Mouse (Mus musculus) cortical plate, adult 2 months (tissue): ENCODE results near the gene Pdpk1.

Experiments used
- CTCF ChIP-seq: fragments of 200-500 bp; IDR thresholded peaks from 2 replicates; pipeline ENCODE4 v1.5.1; 2011; ENCODE audit warnings: mild to moderate bottlenecking, control low read depth, low read length; ENCODE audit not compliant: insufficient read depth; ENCODE audit errors: extremely low read depth
- POLR2A ChIP-seq: fragments of 200-500 bp; IDR thresholded peaks from 2 replicates; pipeline ENCODE4 v1.6.1; 2011; ENCODE audit warnings: mild to moderate bottlenecking, low read length, control low read depth; ENCODE audit not compliant: insufficient read depth; ENCODE audit errors: extremely low read depth

GRCm38 (mm10) chr17:24030551-24030950 lies 120.2 kb downstream of the Pdpk1 start:
- TF ChIP-seq CTCF (no peak), POLR2A (no peak)
